Comparison of ENCODE assay signal across 8 mouse cellular contexts in genomic region chr10:122803906-122804305, GRCm38 (mm10).
DNase-seq lines count a peak whose midpoint lies in the region; TF ChIP-seq lines count a peak whose summit lies in the region.
"Had no signal": no experiment of that assay in that cellular context is flagged by ENCODE, and none has a peak within 500 bp of the region (broad histone marks: within the 10 kb centered on the region; RNA-seq: fewer than 3 reads in every experiment).

No protein-coding gene starts in this region.

- H3K36me3 ChIP-seq in C2C12 (ENCODE audit: control insufficient read depth, insufficient read depth) = no peaks in the 10 kb centered on the region
- H3K36me3 ChIP-seq in ES-Bruce4 (ENCODE audit: control insufficient read depth, insufficient read depth, low read length, poor library complexity, severe bottlenecking) = no peaks in the 10 kb centered on the region
- H3K36me3 ChIP-seq: limb, embryonic 12.5 days had no signal

- TF ChIP-seq CTCF in C2C12 (IDR thresholded peaks at IDR 0.05; ENCODE audit: control insufficient read depth, insufficient read depth, insufficient read length) = peak; percentile 42
- TF ChIP-seq CTCF in ES-Bruce4 (IDR thresholded peaks at IDR 0.05; ENCODE audit: low read depth, low read length) = peak; percentile 80

- no peak overlapping the region for H3K4me3 ChIP-seq in C2C12 (ENCODE audit: insufficient read depth, poor library complexity, severe bottlenecking)
- H3K4me3 ChIP-seq in ES-Bruce4 (ENCODE audit: low read depth, low read length) = no peak overlapping the region
- H3K4me3 ChIP-seq: limb, embryonic 12.5 days had no signal

- no peak overlapping the region for H3ac ChIP-seq in C2C12 (ENCODE audit: control insufficient read depth, insufficient read length, low read depth)

- no peaks in the 10 kb centered on the region for H3K79me2 ChIP-seq in C2C12 (ENCODE audit: control insufficient read depth, insufficient read depth)

- H3K27me3 ChIP-seq in C2C12 (ENCODE audit: control insufficient read depth, insufficient read depth, insufficient read length) (no peaks in the 10 kb centered on the region), ES-Bruce4 (ENCODE audit: control insufficient read depth, insufficient read depth, low read length, poor library complexity, severe bottlenecking) (no peaks in the 10 kb centered on the region)
- H3K27me3 ChIP-seq: limb, embryonic 12.5 days had no signal

- H3K27ac ChIP-seq in ES-Bruce4 (ENCODE audit: insufficient read depth, low read length) = no peak overlapping the region

- 0 out of 2 replicates have a peak, but pooled peaks cover 4% of the 10 kb centered on the region for H3K9me3 ChIP-seq in ES-Bruce4 (replicated peaks; ENCODE audit: control insufficient read depth, insufficient read depth, low read length, poor library complexity, severe bottlenecking)
- H3K9me3 ChIP-seq: limb, embryonic 12.5 days had no signal

- TF ChIP-seq EP300 in ES-Bruce4 (IDR thresholded peaks at IDR 0.05; ENCODE audit: insufficient read depth, low read depth, low read length) = no peak

- H3K79me3 ChIP-seq in C2C12 (ENCODE audit: low read depth) = no peaks in the 10 kb centered on the region

- peaks cover 1% of the 10 kb centered on the region for H3K4me1 ChIP-seq in ES-Bruce4 (ENCODE audit: control insufficient read depth, insufficient read depth, low read length)

- no peak for TF ChIP-seq POLR2A in ES-Bruce4 (IDR thresholded peaks at IDR 0.05; ENCODE audit: insufficient read depth, low read length)

- DNase-seq in c-Kit-positive CD71-positive TER-119-positive erythroid progenitor cells, embryonic 14.5 days (ENCODE audit: low spot score) = peak; percentile 66
- peak; percentile 67 to 71 for DNase-seq in frontal cortex, postnatal 36 days (ENCODE audit: low spot score in 2 of 2)
- DNase-seq in kidney, postnatal 25 days = peak; percentile 78 to 90
- DNase-seq in lung, postnatal 10 days = peak; percentile 86
- peak; percentile 52 for DNase-seq in spleen, adult 12 weeks (ENCODE audit: low spot score)

- no peak overlapping the region for H3K9ac ChIP-seq in ES-Bruce4 (ENCODE audit: low read depth, poor library complexity, severe bottlenecking)
- H3K9ac ChIP-seq: limb, embryonic 12.5 days had no signal

TF ChIP-seq in C2C12, 6 proteins besides CTCF, POLR2A, EP300 and RAD21:
- no peak for TF ChIP-seq MAX (IDR thresholded peaks at IDR 0.05)
- TF ChIP-seq MYOD1 (IDR thresholded peaks at IDR 0.05; ENCODE audit: control insufficient read depth, insufficient read length, low read depth) = no peak
- no peak for TF ChIP-seq CEBPB (IDR thresholded peaks at IDR 0.05; ENCODE audit: low read depth)
- no peak for TF ChIP-seq USF1 (IDR thresholded peaks at IDR 0.05; ENCODE audit: low read depth)
- no peak for TF ChIP-seq FOSL1 (IDR thresholded peaks at IDR 0.05; ENCODE audit: insufficient read depth, low read length, poor library complexity, severe bottlenecking)
